Mouse (Mus musculus): ENCODE results near the gene Zfp64.

Gene Zfp64

GRCm38 (mm10) chr2:168923706-168924105 is 31.7 kb downstream of the Zfp64 start:
- no peak for TF ChIP-seq GATA4 (IDR thresholded peaks at IDR 0.05; ENCODE audit: insufficient replicate concordance, low read length)

- TF ChIP-seq GATA4 (IDR thresholded peaks at IDR 0.05; ENCODE audit: insufficient replicate concordance, low read length) = no peak
Observed at GRCm38 (mm10) chr2:168922466-168922865, 32.9 kb downstream of the Zfp64 start.

- no peak for TF ChIP-seq GATA4 (IDR thresholded peaks at IDR 0.05; ENCODE audit: insufficient replicate concordance, low read length)
Observed at GRCm38 (mm10) chr2:168920007-168920406, 35.4 kb downstream of the Zfp64 start.

- TF ChIP-seq GATA4 (IDR thresholded peaks at IDR 0.05; ENCODE audit: insufficient replicate concordance, low read length) = no peak
Observed at GRCm38 (mm10) chr2:168912901-168913721, 42.3 kb downstream of the Zfp64 start.

- TF ChIP-seq GATA4 (IDR thresholded peaks at IDR 0.05; ENCODE audit: insufficient replicate concordance, low read length) = no peak
Observed at GRCm38 (mm10) chr2:168912051-168912891, 43.1 kb downstream of the Zfp64 start.

- TF ChIP-seq GATA4 (IDR thresholded peaks at IDR 0.05; ENCODE audit: insufficient replicate concordance, low read length) = no peak
Observed at GRCm38 (mm10) chr2:168911527-168911926, 43.9 kb downstream of the Zfp64 start.

- TF ChIP-seq GATA4 (IDR thresholded peaks at IDR 0.05; ENCODE audit: insufficient replicate concordance, low read length) = no peak
Observed at GRCm38 (mm10) chr2:168906022-168906421, 49.4 kb downstream of the Zfp64 start.

- no peak for TF ChIP-seq GATA4 (IDR thresholded peaks at IDR 0.05; ENCODE audit: insufficient replicate concordance, low read length)
Observed at GRCm38 (mm10) chr2:168904846-168905245, 50.5 kb downstream of the Zfp64 start.

- TF ChIP-seq GATA4 (IDR thresholded peaks at IDR 0.05; ENCODE audit: insufficient replicate concordance, low read length) = no peak
Observed at GRCm38 (mm10) chr2:168904188-168904587, 51.2 kb downstream of the Zfp64 start.

GRCm38 (mm10) chr2:168902634-168903033 is 52.8 kb downstream of the Zfp64 start:
- TF ChIP-seq GATA4 (IDR thresholded peaks at IDR 0.05; ENCODE audit: insufficient replicate concordance, low read length) = no peak

GRCm38 (mm10) chr2:168897906-168898305 is 57.5 kb downstream of the Zfp64 start:
- TF ChIP-seq GATA4 (IDR thresholded peaks at IDR 0.05; ENCODE audit: insufficient replicate concordance, low read length) = no peak

- no peak for TF ChIP-seq GATA4 (IDR thresholded peaks at IDR 0.05; ENCODE audit: insufficient replicate concordance, low read length)
Observed at GRCm38 (mm10) chr2:168895531-168895930, 59.9 kb downstream of the Zfp64 start.

- TF ChIP-seq GATA4 (IDR thresholded peaks at IDR 0.05; ENCODE audit: insufficient replicate concordance, low read length) = no peak
Observed at GRCm38 (mm10) chr2:168894738-168895137, 60.6 kb downstream of the Zfp64 start.

GRCm38 (mm10) chr2:168892057-168892456 is 63.3 kb downstream of the Zfp64 start:
- TF ChIP-seq GATA4 (IDR thresholded peaks at IDR 0.05; ENCODE audit: insufficient replicate concordance, low read length) = no peak

GRCm38 (mm10) chr2:168884641-168885040 is 70.7 kb downstream of the Zfp64 start:
- TF ChIP-seq GATA4 (IDR thresholded peaks at IDR 0.05; ENCODE audit: insufficient replicate concordance, low read length) = no peak

- TF ChIP-seq GATA4 (IDR thresholded peaks at IDR 0.05; ENCODE audit: insufficient replicate concordance, low read length) = no peak
Observed at GRCm38 (mm10) chr2:168882997-168883396, 72.4 kb downstream of the Zfp64 start.
